Mouse (Mus musculus) gastrocnemius, postnatal 25 days (tissue): ENCODE measurements around the gene Rogdi. TPM values are rescaled to one million over a fixed set of nuclear protein-coding genes. Genes with fewer than 3 reads are reported as not detected.

Experiments used
- DNase-seq: peaks from one replicate; pipeline ENCODE4 v3.0.0; 2022
- total RNA-seq, 2 experiments: library from RNA; stranded (reverse); gene quantifications; 1 replicate in 1 of 2; 2 replicates in 1 of 2; pipeline ENCODE4 v1.2.3; 2021

Rogdi gene
- total RNA-seq, 2 experiments from 2014 or later, result 7.8 to 9.3 TPM

GRCm38 (mm10) chr16:4993276-4993675 is 20.1 kb downstream of the Rogdi start:
- no peak for DNase-seq

GRCm38 (mm10) chr16:4984717-4985116 is 28.6 kb downstream of the Rogdi start:
- DNase-seq, result no peak

DNA sequence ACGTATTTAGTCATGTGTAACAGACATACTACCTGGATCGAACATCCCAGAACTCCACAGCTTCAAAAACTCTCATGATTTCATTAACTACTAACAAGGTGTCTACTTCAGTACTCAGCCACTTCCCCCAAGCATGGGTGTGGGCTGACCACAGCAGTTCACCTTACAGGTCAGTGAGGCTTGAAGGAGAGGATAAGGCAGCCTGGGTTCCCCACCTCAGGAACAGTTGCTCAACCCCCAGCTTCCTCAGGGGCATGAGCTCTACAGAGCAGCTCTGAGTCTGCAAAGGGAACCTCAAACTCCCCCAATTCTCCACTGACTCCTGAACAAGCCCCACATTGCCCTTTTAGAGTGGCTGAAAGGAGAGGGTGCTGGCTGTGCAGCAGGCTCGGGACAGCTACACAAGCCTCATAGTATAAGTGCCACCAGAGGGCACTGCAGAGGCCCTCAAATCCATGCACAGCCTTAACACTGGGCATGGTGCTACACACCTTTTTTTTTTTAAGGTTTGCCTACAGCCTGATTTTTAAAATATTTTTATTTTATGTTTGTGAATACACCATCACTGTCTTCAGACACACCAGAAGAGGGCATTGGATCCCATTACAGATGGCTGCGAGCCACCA is 33.5 kb downstream of the Rogdi start:
- DNase-seq, result no peak

DNA sequence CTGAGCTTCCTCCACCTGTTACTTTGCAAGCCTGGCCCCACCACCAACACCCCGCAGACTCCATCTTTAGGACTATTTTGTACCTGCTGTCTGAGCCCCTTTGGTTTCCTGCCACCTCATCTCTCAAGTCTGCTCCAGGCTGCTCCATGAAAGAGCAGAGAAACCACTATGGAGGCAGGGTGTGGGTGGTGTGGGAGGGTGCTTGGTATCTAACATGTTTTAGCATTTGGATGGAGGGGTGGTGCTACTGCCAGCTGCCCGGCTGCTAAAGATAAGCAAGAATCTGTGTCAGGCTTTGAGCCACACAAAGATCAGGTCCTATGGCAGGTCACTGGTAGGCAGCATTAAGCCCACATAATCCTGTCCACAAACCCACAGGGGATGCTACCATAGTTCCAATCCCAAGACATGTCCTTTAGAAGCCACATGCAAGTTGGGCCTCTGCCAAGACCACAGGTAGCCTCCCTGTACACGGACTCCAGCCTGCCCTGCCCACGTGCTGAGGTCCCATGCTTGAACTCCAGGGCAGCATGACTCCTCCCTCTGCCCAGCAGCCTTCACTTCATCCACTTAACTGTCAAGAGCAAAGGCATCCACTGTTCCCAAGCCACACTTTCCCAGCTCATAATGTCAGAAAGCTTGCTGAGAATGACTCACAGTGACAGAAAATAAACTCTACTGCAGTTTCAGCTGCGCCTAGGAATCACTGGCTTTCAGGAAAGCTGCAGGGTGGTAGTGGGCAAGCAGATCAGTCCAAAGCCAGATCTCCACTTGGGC is 34.9 kb downstream of the Rogdi start:
- DNase-seq, result no peak

DNA sequence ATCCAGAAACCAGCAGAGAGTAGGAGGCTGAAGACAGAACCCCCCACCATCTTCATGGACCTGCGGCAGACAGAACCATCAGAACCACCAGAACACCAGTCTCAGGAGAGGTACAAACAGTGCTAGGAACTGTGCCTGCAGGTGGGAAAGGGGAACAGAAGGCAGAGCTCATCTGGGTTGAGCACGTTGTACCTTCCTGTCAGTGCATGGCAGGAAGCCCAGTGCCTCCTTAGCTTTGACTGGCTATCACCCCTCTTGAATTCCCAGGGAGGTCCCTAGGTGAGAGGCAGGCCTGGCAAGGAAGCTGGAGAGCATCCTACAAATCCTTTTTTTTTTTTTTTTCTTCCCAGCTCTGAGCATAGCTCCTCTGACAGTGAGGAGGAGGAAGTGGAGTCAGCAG is 37.2 kb downstream of the Rogdi start:
- DNase-seq, result no peak

GRCm38 (mm10) chr16:4974521-4974920 is 38.8 kb downstream of the Rogdi start:
- no peak for DNase-seq

DNA sequence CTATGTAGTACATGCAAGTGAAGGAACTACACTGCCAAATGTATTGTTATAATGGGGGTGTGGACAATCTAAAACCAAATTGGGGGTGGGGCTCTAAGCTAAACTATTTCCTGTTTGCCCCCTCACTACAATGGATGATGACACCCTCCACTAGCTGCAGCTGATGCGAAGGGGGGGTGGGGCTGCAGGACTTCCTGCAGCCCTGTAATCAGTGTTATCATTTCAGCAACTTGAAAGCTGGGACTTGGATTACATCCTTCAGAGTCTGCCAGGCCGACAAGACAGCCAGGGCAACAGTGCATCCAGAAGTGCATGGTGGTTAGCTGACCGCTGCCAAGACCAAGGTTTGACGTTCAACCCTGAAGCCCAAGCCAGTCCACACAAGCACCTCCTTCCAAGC is 41.7 kb downstream of the Rogdi start:
- no peak for DNase-seq

DNA sequence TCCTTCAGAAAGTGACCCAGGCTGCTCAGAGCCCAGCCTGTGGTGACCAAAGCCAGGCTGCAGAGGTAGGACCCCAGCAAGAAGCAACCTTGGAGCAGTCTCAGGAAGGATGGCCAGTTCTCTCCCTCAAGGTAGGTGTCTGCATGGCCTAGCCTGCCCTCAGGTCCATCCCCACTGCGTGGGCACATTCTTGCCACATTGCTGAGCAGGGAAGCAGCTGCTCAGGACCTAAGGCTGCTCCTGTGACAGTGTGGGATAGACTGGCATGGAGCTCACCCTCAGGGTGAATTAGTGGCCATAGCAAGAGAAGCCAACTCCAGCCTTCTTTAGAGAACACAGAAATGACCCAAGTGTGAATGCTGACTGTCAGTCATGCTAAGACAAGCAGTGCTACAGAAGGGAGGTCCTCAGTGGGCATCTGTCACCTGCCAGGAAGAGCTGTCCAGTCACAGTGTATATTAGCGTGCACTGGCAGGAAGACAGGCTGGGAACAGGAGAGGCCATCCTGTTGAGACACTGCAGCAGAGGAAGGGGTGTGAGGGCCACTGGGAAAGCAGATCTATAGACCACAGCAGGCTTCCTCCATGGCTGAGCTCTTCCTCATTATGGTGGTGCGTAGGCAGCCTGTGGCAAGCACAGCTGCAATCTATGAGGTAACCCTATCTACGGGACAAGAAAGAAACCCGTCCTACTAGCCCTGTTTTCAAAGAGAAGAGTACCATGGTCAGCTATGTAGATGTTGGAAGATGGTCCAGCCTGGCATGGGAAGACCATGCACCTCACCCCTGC is 44.1 kb downstream of the Rogdi start:
- no peak for DNase-seq

GRCm38 (mm10) chr16:4968426-4968825 is 44.9 kb downstream of the Rogdi start:
- DNase-seq, result no peak

DNA sequence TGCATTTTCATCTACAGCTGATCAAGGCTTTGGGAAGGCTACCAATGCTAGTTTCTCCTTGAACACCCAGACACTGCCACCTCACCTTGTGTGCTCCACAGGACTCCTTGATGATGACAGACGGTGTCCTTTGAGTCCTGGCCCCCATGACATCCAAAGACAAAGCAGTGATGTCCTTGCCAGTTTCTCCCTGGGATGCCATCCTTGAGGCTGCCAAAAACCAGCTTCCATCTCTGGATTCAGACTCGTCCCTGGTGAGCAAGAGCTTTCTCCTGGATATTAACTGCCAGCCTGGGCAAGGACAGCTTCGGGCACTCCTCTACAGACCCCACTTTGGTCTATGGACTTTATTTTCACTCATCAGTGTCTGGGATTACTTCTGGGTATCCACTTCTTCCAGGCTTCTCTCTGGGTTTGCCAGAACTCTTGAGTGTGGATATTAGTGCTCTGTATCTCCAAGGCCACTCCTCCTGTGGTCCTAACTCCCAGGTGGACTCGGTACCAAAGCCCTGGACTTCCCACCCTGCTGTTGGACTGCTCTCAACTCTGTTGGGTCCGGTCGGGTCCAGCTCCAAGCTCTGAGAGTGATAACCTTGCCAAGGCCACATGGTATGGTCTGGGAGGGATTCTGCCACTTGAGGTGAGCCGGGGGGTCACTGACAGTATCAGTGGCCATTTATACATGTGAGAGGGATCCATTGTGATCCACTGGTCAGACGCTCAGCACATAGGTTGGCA is 47.8 kb downstream of the Rogdi start:
- DNase-seq, result no peak

GRCm38 (mm10) chr16:4964731-4965391 is 48.5 kb downstream of the Rogdi start:
- no peak for DNase-seq

DNA sequence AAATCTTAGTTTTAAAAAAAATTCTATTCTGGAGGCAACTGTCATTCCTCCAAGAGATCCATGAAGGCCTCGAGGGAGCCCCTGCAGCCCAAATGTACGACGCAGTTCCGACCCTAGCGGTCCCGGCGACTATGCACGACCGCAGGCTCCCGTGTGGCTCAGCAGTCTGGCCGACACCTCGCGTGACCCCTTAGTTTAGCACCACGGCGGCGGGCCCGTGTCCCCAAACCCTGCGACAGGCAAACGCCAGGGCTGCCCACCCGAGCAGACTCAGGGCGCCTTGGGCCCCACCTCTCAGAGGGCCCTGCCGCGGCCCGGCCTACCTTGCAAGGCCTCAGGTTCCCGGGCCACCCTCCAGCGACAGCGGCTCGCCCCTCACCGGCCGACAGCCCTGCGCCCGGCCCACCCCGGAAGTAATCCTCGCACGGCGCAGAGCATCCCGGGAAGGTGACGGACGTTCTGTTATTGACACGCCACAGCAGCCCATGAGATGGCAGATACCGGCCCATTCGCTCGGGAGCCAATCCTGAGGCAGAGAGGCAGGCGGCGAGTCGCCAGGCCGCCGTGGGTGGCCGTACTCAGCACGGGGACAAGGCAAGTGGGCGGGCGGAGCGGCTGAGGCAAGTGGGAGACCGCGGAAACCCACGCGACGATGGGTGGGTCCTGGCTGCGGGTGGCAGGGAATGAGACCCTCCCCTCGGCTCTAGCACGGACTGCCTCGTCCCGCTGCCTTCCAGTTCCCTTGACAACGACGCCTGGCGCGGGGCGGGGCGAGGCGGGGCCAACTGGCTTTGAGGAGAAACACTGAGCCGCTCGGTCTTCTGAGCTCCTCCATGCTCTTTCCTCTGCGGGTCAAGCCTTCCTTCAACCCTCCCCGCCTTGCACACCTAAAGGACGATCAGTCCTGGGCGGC is 49.3 kb downstream of the Rogdi start, which contains the start of gene Anks3:
Gene Anks3, minus strand, starts transcription at position 409 of the 913 bp plus-strand sequence.
- DNase-seq, result peak; percentile 99

DNA sequence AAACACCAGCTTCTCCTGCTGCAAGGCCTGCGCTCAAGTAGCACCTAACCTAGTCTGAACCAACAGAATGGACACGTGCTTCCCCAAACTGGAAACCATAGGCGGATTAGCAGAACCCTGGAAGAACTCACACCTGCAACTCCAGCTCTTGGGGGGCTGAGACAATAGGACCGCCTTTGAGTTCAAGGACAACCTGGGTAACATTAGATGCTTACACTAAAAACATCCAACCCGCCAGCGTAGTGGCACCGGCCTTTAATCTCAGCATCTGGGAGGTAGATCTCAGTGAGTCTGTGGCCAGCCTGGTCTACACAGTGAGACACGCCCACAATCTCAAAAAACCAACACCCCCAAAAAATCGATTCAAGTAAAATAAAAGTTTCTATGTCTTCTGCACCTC is 50.0 kb downstream of the Rogdi start:
- no peak for DNase-seq

- DNase-seq, result no peak
Measured at GRCm38 (mm10) chr16:4960260-4960659, 53.1 kb downstream of the Rogdi start.

Other genes starting within 250 kb of the Rogdi start
- 10 to 100 TPM; 70.1 to 76.9 TPM for gene Cdip1, start 223.3 kb downstream of the Rogdi start, total RNA-seq
- gene 4930562C15Rik, start 178.1 kb downstream of the Rogdi start, total RNA-seq, result not detected
- gene Ubald1, start 133.2 kb downstream of the Rogdi start, total RNA-seq, result 10 to 100 TPM; 26.1 to 27.0 TPM
- 10 to 100 TPM; 51.5 to 55.2 TPM for gene Mgrn1, start 127.3 kb downstream of the Rogdi start, total RNA-seq
- gene Nudt16l1, start 74.8 kb downstream of the Rogdi start, total RNA-seq, result 10 to 100 TPM; 11.2 to 18.2 TPM
- 10 to 100 TPM; 11.1 to 12.0 TPM for gene Anks3, start 49.3 kb downstream of the Rogdi start, total RNA-seq
- not detected for gene Sept12, start 15.7 kb downstream of the Rogdi start, total RNA-seq
- not detected for gene Smim22, start 6.3 kb downstream of the Rogdi start, total RNA-seq
- 10 to 100 TPM; 31.2 to 31.8 TPM for gene Glyr1, start 36.3 kb upstream of the Rogdi start, total RNA-seq
- 10 to 100 TPM; 21.5 to 23.4 TPM for gene Ubn1, start 36.5 kb upstream of the Rogdi start, total RNA-seq
- gene Ppl, start 118.9 kb upstream of the Rogdi start, total RNA-seq, result 1 to 10 TPM in 1 of 2 experiments, under 1 TPM in 1; 0.77 to 2.2 TPM
- gene Sec14l5, start 133.6 kb upstream of the Rogdi start, total RNA-seq, result 10 to 100 TPM; 11.4 to 12.9 TPM
- gene Nagpa, start 190.5 kb upstream of the Rogdi start, total RNA-seq, result 1 to 10 TPM; 7.0 to 7.4 TPM
- gene AU021092, start 208.7 kb upstream of the Rogdi start, total RNA-seq, result 1 to 10 TPM; 4.9 to 5.9 TPM
- 10 to 100 TPM in 1 of 2 experiments, 1 to 10 TPM in 1; 7.1 to 11.6 TPM for gene Alg1, start 220.1 kb upstream of the Rogdi start, total RNA-seq
- 1 to 10 TPM; 7.2 to 8.0 TPM for gene Eef2kmt, start 242.4 kb upstream of the Rogdi start, total RNA-seq